Mouse (Mus musculus): Measurements from ENCODE around the gene Tmem254c. TPM values are rescaled to one million over a fixed set of nuclear protein-coding genes. Genes with fewer than 3 reads are reported as not detected.

Tmem254c gene
- polyA plus RNA-seq, 1 experiment from 2014 or later: 29.1 TPM

Other genes with a start within 250 kb of the Tmem254c start
- 48.4 and 49.0 TPM in 2 replicates for gene Anxa11, start 225.2 kb downstream of the Tmem254c start, polyA plus RNA-seq (2015; fragmentation: Nextera tagmentation; extraction: Ambion mirVana)
- gene Plac9a, start 164.3 kb downstream of the Tmem254c start, polyA plus RNA-seq (2015; fragmentation: Nextera tagmentation; extraction: Ambion mirVana): not detected in 2 replicates
- gene Tmem254a, start 139.7 kb downstream of the Tmem254c start, polyA plus RNA-seq (2015; fragmentation: Nextera tagmentation; extraction: Ambion mirVana): 0.72 and 1.8 TPM in 2 replicates
- not detected in 2 replicates for gene Cphx1, start 129.1 kb downstream of the Tmem254c start, polyA plus RNA-seq (2015; fragmentation: Nextera tagmentation; extraction: Ambion mirVana)
- 0.24 and 0.34 TPM in 2 replicates for gene Duxbl1, start 88.8 kb downstream of the Tmem254c start, polyA plus RNA-seq (2015; fragmentation: Nextera tagmentation; extraction: Ambion mirVana)
- gene Gm9780, start 24.6 kb downstream of the Tmem254c start, polyA plus RNA-seq (2015; fragmentation: Nextera tagmentation; extraction: Ambion mirVana): 13.4 and 19.4 TPM in 2 replicates
- gene Cphx2, start 14.2 kb upstream of the Tmem254c start, polyA plus RNA-seq (2015; fragmentation: Nextera tagmentation; extraction: Ambion mirVana): not detected in 2 replicates
- gene Cphx3, start 14.9 kb upstream of the Tmem254c start, polyA plus RNA-seq (2015; fragmentation: Nextera tagmentation; extraction: Ambion mirVana): not detected in 2 replicates
- gene Duxbl2, start 51.0 kb upstream of the Tmem254c start, polyA plus RNA-seq (2015; fragmentation: Nextera tagmentation; extraction: Ambion mirVana): not detected in 2 replicates
- gene Plac9b, start 115.1 kb upstream of the Tmem254c start, polyA plus RNA-seq (2015; fragmentation: Nextera tagmentation; extraction: Ambion mirVana): 14.2 and 16.5 TPM in 2 replicates
- 16.1 and 19.9 TPM in 2 replicates for gene Tmem254b, start 139.7 kb upstream of the Tmem254c start, polyA plus RNA-seq (2015; fragmentation: Nextera tagmentation; extraction: Ambion mirVana)
- gene Duxbl3, start 190.6 kb upstream of the Tmem254c start, polyA plus RNA-seq (2015; fragmentation: Nextera tagmentation; extraction: Ambion mirVana): 0.77 and 0.95 TPM in 2 replicates